Mouse (Mus musculus): ENCODE results near the gene Rps18. TPM values are rescaled to one million over a fixed set of nuclear protein-coding genes. Genes with fewer than 3 reads are reported as not detected.
A peak's percentile ranks its signal among the peaks of the same experiment; 100 is the strongest.

Rps18 gene
- total RNA-seq, 2 experiments from 2014 or later, result 194 to 779 TPM

DNA sequence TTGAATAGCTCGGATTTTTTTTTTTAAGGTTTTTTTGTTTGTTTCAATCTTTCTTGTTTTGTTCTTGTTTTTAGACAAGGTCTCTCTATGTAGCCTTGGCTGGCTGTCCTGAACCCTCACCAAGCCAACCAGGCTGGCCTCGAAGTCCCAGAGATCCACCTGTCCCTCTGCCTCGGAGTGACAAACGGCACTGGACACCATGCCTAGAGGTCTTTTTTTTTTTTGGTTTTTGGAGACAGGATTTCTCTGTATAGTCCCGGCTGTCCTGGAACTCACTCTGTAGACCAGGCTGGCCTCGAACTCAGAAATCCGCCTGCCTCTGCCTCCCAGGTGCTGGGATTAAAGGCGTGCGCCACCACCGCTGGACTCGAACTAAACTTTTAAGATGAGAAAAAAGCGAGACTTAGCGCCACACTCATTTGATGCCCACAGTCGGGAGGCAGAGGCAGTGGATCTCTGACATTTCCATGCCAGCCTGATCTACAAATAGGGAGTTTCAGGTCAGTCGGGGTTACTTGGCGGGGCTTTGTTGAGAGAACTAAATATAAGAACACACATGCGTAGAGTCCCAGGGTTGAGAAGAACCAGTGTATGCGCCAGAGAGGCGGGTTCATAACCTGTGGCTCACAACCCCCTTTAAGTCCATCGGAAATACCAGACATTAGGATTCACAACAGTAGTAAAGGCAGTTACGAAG is 27.4 kb downstream of the Rps18 start:
- no peak for ATAC-seq (replicated peaks; ENCODE audit: low FRiP score, poor library complexity, severe bottlenecking)

DNA sequence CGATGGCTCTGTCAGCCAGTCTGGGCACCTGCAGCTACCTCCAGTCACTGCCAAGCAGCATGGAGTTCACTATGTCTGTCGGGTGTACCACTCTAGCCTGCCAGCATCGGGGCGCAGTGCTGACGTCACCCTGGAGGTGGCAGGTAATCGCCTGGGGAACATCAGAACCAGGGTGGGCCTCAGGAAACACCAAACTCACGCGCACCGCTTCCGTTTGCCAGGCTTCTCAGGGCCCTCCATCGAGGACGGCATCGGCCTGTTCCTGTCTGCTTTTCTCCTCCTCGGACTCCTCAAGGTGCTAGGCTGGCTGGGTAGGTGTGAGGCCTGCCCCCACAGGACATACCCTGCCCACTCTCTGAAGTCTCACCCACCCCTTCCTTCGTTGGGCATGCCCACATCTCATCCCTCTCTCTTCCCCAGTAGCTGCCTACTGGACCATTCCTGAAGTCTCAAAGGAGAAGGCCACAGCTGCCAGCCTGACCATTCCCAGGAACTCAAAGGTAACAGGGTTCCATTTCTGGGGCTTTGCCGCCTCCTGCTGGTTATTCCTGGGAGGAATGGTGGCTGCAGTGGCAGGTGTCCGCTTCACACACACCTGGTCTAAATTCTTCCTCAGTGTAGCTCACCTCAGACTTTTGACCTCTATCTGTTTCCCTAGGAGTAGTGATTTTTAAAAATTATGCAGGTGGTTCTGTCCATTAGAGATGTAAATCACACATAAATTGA is 29.4 kb downstream of the Rps18 start:
- no peak for ATAC-seq (replicated peaks; ENCODE audit: low FRiP score, poor library complexity, severe bottlenecking)

DNA sequence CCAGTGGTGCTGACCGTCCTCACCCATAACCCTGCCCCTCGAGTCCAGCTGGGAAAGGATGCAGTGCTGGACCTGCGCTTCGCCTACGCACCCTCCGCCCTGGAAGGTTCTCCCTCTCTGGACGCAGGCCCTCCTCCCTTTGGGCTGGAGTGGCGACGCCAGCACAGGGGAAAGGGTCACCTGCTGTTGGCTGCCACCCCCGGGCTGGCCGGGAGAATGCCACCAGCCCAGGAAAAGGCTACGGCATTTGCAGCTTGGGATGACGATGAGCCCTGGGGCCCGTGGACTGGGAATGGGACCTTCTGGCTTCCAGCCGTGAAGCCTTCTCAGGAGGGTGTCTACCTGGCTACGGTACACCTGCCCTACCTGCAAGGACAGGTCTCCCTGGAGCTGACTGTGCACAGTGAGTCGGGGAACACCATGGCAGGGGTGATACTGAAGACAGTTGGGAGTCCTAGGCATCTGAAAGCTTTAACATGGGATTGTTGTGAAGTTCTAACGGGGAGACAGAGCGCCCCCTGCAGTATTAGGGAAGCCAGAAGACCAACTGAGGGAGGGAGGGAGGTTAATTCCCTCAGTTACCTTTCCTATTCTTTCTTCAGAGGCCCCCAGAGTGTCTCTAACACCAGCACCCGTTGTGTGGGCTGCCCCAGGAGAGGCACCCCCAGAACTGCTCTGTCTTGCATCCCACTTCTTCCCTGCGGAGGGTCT is 30.2 kb downstream of the Rps18 start:
- no peak for ATAC-seq (replicated peaks; ENCODE audit: low FRiP score, poor library complexity, severe bottlenecking)

DNA sequence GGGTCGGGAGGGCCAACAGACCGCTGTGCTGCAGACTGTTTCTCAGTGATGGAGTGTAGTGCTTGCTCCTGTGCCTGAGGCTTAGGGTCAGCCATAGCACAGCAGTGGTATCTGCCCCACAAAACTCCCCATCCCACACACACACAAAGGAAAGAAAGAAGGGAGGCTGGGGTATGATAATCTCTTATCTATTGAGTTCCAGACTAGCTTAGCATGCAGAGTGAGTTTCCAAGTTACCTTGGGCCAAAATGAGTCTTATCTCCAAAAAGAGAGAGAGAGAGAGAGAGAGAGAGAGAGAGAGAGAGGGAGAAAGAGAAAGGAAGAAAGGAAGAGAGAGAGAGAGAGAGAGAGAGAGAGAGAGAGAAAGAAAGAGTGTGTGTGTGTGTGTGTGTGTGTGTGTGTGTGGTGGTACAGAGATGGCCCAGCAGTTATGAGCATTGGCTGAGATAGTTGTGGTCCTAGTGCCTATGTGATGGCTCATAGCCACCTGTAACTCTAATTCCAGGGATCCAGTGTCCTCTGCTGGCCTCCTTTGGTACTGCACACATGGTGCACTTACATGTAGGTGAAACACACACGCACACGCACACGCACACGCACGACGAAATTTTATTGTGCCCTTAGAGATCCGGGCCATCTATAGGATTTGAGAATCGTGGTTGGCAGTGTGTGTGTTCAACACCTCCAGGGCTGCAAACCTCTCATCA is 31.1 kb downstream of the Rps18 start:
- no peak for ATAC-seq (replicated peaks; ENCODE audit: low FRiP score, poor library complexity, severe bottlenecking)

DNA sequence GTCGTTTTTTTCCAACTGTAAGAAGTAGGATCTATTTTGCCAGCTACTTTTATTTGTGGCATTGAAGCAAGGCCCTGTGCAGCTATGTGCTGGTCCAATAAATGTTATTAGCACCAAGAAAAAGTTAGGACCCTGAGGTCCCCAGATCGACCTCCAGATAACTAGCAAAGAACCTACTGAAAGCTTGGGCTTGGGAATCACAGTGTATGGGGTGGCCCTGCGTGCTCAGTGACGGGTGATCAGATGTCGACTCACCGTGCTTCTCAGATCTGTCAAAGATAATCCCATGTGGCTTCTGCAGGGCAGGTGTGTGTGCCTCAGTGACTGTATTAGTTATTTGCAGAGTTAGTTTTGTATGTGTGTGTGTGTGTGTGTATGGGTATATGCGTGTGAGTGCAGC is 34.4 kb downstream of the Rps18 start:
- ATAC-seq (replicated peaks; ENCODE audit: low FRiP score, poor library complexity, severe bottlenecking), result no peak

DNA sequence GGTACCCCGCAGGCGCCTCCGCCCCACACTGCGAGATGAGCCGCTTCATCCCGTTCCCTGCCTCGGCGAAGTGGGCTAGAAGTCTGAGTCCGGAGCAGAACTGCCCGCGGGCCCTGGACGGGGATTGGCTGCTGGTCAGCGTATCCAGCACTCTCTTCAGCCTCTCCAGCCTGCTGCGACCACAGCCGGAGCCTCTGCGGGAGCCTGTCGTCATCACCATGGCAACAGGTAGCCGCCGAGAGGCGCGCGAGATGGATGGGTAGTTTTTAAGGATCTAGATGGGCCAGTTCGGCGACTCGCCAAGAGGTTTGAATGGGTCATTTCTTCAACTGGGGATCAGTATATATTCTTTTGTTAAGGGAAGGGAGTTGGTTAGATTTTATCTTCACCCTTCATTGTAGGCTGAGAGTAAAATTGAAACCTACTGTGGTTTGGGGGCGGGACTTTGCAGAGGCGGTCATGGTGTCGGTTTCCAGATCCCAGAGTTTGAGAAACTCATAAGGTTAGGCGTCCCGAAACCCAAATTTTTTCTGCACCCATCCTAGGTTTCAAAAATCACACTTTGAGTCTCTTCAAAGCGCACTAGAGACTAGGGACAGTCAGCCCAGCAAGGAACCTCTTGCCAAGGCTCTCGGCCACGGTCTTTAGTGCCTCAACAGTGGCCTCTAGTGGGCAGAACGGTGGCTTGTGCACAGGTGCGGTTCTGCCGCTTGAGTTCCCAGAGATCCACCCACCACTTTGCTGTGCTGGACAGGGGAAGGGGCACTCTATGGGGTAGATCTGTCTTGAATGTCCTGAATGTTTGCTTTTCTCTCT is 35.3 kb downstream of the Rps18 start:
- ATAC-seq (replicated peaks; ENCODE audit: low FRiP score, poor library complexity, severe bottlenecking), result peak; percentile 57

DNA sequence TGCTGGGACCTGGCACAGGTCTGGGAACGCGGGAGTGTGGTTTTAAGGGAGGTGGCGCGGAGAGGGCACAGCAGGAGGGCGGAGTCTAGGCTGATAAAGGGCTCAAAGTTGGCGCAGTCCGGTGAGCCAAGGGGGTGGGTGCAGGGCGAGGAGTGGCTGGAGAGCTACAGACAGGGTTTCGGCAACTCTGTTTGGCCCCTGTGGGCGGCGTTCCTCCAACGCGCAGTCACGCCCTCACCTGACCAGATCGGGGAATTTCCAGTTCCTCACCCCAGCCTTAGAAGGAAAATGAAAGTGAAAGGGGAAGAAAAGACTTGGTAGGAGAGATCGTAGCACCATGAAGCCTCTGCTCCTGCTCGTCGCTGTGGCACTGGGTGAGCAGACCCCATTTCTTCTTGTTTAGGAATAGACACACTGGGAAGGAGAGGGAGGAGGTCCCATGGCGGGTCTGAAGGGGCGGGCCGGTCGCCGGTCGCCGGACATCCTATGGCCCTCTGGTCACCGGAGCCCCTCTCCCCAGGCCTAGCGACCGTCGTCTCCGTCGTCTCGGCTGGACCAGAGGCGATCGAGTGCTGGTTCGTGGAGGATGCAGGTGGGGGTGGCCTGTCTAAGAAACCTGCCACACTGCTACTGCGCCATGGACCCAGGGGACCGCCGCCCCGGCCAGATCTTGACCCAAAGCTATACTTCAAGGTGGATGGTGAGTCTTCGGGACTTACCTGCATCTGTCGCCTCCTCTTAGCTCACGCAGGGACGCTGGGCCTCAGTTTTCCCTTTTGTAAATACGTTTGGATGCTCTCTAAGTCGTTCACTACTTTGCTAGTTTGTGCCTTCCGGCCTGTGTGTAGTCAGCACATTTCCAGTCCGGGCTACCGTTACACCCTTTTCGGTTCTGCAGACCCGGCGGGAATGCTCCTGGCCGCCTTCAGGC is 36.2 kb downstream of the Rps18 start:
- ATAC-seq (replicated peaks; ENCODE audit: low FRiP score, poor library complexity, severe bottlenecking), result peak; percentile 73

DNA sequence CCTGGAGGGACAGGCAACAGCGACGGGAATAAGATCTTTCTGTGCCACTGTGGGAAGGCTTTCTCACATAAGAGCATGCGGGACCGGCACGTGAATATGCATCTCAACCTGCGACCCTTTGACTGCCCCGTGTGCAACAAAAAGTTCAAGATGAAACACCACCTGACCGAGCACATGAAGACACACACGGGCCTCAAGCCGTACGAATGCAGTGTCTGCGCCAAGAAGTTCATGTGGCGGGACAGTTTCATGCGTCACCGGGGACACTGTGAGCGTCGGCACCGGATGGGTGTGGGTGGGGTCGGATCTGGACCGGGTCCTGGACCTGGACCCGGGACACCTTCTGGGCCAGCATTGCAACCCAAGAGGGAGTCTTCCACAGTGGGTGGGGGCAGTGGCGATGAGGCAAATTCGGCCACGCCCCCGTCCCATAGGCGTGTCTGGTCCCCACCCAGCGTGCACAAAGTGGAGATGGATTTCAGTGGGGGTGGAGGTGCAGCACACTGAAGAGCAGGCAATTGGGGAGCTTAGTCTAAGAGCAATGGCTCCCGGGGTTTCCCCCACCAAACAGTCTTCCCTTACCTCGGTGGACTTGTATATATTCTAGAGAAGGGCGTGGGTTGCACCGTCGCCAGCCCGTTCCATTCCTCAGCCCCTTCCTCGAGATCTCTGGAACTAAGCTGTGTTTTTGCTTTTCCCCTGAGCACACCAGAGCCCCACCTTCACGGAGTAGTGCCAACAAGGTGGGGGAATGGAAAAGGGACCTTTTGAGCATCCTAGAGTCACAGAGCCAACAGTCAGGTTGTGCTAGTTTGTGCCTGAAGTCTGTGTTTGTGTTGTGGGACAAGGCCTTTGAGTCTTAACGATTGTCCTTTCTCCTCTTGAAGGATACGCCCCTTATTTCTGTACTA is 37.3 kb downstream of the Rps18 start:
- ATAC-seq (replicated peaks; ENCODE audit: low FRiP score, poor library complexity, severe bottlenecking), result peak; percentile 6; the same call in 1 of the 2 replicates

DNA sequence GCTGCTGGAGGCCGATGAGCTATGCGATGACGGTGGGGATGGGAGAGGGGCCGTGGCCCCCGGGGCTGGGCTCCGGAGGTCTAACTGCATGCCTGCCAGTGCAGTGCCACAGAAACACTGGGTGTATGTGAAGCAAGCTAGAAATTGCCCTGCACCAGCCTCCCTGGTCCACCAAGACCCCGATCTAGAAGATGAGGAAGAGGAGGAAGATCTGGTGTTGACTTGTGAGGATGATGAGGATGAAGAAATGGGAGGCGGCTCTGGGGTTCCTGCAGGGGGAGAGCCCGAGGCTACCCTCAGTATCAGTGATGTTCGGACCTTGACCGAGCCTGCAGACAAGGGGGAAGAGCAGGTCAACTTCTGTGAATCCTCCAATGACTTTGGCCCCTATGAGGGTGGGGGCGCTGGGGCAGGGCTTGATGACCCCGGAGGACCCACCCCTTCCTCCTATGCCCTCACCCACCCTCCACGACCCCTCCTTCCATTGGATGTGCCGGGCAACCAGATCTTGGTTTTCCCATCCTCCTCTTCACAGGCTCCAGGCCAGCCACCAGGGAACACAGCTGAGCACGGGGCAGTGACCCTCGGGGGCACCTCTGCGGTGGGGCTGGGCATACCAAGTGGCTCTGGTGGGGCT is 38.0 kb downstream of the Rps18 start:
- no peak for ATAC-seq (replicated peaks; ENCODE audit: low FRiP score, poor library complexity, severe bottlenecking)

DNA sequence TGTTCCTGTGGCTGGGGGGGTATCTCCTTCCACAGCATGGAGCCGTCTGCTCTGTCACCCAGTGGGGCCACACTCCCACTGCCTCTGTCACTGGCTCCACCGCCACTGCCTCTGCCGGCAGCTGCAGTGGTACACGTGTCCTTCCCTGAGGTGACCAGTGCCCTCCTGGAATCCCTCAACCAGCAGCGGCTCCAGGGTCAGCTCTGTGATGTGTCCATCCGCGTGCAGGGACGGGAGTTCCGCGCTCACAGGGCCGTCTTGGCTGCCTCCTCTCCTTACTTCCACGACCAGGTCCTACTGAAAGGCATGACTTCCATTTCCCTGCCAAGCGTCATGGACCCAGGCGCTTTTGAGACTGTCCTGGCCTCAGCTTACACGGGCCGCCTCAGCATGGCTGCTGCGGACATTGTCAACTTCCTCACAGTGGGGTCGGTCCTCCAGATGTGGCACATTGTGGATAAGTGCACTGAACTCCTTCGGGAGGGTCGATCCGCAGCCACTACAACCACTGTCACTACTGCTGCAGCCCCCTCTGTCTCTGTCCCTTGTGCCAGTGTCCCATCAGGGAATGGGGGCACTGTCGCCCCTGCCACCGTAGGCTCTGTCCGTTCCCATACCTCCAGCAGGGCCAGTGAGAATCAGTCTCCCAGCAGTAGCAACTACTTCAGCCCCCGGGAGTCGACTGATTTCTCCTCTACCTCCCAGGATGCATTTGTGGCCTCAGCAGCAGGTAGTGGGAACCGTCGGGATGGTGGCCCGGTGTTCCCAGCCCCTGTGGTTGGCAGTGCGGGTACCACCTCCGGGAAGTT is 38.8 kb downstream of the Rps18 start:
- ATAC-seq (replicated peaks; ENCODE audit: low FRiP score, poor library complexity, severe bottlenecking), result no peak

DNA sequence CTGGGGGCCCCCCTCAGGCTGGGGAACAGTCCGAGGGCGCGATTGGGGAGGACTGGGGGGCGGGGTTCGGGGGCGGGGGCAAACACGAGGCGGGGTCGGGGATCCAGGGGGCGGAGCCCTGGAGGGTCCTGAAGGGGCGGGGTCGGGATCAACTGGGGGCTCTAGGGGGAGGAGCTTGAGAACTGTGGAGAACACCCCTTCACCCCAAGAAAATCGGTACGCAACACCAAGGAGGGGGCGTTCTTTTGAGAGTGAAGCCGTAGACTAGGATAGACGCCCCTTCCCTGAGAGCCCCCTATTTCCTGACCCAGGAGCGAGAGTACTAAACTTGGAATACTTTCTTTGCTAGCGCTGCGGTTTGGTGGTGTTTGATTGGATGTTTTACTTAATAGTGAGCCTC is 39.5 kb downstream of the Rps18 start:
- no peak for ATAC-seq (replicated peaks; ENCODE audit: low FRiP score, poor library complexity, severe bottlenecking)

DNA sequence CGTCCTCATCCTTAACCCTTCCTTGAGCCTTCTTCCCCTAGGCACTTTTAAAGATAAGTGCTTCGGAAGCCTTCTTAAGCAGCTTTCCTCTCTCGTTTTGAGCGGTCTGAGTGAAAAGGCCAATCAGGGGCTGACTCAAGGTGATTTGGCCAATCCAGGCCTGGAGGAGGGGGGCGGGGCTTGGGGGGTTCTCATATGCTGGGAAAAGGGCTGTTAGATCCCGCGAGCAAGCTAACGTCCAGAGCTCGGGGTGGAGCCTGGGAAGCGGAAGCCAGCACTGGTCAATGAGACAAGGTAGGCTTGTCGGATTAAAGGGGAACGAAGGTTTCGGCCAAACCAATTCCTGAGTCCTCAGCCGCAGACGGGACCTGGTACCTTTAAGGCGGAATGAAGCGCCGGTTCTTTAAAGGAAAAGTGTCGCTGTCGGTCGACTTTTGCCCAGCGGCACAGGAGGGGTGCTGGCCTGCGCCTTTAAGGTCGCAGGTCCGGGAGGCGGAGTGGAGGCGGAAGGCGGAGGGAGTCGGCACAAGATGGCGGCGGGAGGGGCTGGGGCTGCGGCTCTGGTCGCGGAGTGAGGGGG is 40.0 kb downstream of the Rps18 start, which contains the start of the genes Tapbp and Zbtb22:
Gene Tapbp (plus strand): TSS at position 229 of the 580 bp plus-strand sequence.
Gene Zbtb22 (plus strand): TSS at position 234 of the 580 bp plus-strand sequence.
- peak; percentile 68 for ATAC-seq (replicated peaks; ENCODE audit: low FRiP score, poor library complexity, severe bottlenecking)

DNA sequence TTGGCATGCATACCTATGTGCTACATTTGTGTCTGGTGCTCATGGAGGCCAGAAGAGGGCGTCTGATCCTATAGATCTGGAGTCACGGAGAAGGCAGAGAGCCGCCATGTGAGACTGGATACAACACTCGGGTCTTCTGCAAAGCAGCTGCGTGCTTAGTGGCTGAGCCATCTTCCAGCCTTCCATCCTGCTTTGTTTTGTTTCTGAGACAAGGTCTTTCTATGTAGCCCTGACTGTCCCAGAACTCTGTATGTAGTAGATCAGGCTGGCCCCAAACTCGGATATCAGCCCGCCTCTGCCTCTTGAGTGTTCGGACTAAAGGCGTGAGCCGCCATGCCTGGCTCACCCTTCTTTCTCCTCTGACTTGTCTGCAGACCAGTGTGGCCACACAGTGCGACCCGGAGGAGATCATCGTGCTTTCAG is 40.8 kb downstream of the Rps18 start:
- ATAC-seq (replicated peaks; ENCODE audit: low FRiP score, poor library complexity, severe bottlenecking), result no peak

DNA sequence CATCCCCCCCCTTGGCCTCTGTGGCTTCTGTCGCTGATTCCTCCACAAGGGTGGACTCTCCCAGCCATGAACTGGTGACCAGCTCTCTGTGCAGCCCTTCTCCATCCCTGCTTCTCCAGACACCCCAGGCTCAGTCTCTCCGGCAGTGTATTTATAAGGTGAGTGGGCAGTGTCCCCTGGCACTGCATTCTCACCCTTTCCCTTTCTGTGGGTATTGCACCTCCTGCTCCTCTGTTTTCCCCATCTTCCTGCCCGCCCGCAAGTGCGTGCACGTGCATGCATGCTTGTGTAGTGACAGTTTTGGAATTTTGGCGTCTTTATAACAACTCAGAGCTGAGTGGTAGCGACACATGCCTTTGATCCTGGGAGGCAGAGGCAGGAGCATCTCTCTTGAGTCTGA is 41.9 kb downstream of the Rps18 start:
- ATAC-seq (replicated peaks; ENCODE audit: low FRiP score, poor library complexity, severe bottlenecking), result no peak

DNA sequence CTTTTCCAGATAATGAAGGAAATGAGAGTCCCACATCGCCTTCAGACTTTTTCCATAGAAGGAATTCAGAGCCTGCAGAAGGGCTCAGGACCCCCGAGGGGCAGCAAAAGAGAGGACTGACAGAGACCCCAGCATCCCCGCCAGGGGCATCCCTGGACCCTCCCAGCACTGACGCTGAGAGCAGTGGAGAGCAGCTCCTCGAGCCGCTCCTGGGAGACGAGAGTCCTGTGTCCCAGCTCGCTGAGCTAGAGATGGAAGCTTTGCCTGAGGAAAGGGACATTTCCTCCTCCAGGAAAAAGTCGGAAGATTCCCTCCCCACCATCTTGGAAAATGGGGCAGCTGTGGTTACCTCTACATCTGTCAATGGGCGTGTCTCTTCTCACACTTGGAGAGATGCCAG is 42.5 kb downstream of the Rps18 start:
- ATAC-seq (replicated peaks; ENCODE audit: low FRiP score, poor library complexity, severe bottlenecking), result no peak
